Mouse (Mus musculus): ENCODE data around the gene Pelp1.

DNA sequence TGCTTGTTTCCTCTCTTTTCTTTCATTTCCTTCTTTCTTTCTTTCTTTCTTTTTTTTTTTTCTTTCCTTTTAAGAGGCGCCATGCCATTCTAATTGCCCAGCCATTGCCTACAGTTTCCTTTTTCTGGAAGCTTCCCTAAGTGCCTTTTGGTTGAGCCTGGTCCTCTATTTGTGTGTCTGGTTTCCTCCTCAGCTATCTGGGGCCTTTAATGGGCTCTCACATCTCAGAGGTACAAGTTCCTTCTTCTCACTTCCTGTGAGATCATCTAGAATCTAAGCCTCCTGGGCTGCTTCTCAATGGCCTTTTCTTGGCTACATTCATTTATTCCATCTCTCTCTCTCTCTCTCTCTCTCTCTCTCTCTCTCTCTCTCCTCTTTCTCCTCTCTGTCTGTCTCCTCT is 37.5 kb upstream of the Pelp1 start:
- TF ChIP-seq CTCF (IDR thresholded peaks at IDR 0.05; ENCODE audit: low read depth, low read length) (no peak), POLR2A (IDR thresholded peaks at IDR 0.05; ENCODE audit: insufficient read depth, low read length) (no peak)

Data from ES-Bruce4 (cell line).